Mouse (Mus musculus): ENCODE data around the gene Spred2. TPM values are rescaled to one million over a fixed set of nuclear protein-coding genes. Genes with fewer than 3 reads are reported as not detected.
"Not testable (repeated sequence)": the region's sequence is repeated elsewhere in the genome, so short reads cannot be mapped to it uniquely, and the experiment has no call there.

Spred2 gene
- total RNA-seq, 1 experiment from 2014 or later, result 4.4 TPM

GRCm38 (mm10) chr11:20033541-20034160, 109.5 kb downstream of the Spred2 start:
- ATAC-seq (replicated peaks; ENCODE audit: insufficient number of reproducible peaks, low FRiP score, low TSS enrichment, poor library complexity, severe bottlenecking), result no peak

- no peak for ATAC-seq (replicated peaks; ENCODE audit: insufficient number of reproducible peaks, low FRiP score, low TSS enrichment, poor library complexity, severe bottlenecking)
Measured at GRCm38 (mm10) chr11:20034337-20034947, 110.3 kb downstream of the Spred2 start.

- no peak for ATAC-seq (replicated peaks; ENCODE audit: insufficient number of reproducible peaks, low FRiP score, low TSS enrichment, poor library complexity, severe bottlenecking)
Measured at GRCm38 (mm10) chr11:20035343-20035928, 111.3 kb downstream of the Spred2 start.

- no peak for ATAC-seq (replicated peaks; ENCODE audit: insufficient number of reproducible peaks, low FRiP score, low TSS enrichment, poor library complexity, severe bottlenecking)
Measured at GRCm38 (mm10) chr11:20035972-20036371, 111.8 kb downstream of the Spred2 start.

GRCm38 (mm10) chr11:20037739-20038138, 113.6 kb downstream of the Spred2 start:
- no peak for ATAC-seq (replicated peaks; ENCODE audit: insufficient number of reproducible peaks, low FRiP score, low TSS enrichment, poor library complexity, severe bottlenecking)

- ATAC-seq (replicated peaks; ENCODE audit: insufficient number of reproducible peaks, low FRiP score, low TSS enrichment, poor library complexity, severe bottlenecking), result no peak
Measured at GRCm38 (mm10) chr11:20038723-20039122, 114.5 kb downstream of the Spred2 start.

GRCm38 (mm10) chr11:20041164-20041920, 117.2 kb downstream of the Spred2 start:
- no peak for ATAC-seq (replicated peaks; ENCODE audit: insufficient number of reproducible peaks, low FRiP score, low TSS enrichment, poor library complexity, severe bottlenecking)

GRCm38 (mm10) chr11:20042106-20042505, 117.9 kb downstream of the Spred2 start:
- ATAC-seq (replicated peaks; ENCODE audit: insufficient number of reproducible peaks, low FRiP score, low TSS enrichment, poor library complexity, severe bottlenecking), result no peak

GRCm38 (mm10) chr11:20043256-20043655, 119.1 kb downstream of the Spred2 start:
- no peak for ATAC-seq (replicated peaks; ENCODE audit: insufficient number of reproducible peaks, low FRiP score, low TSS enrichment, poor library complexity, severe bottlenecking)

- ATAC-seq (replicated peaks; ENCODE audit: insufficient number of reproducible peaks, low FRiP score, low TSS enrichment, poor library complexity, severe bottlenecking), result no peak
Measured at GRCm38 (mm10) chr11:20045586-20045985, 121.4 kb downstream of the Spred2 start.

- ATAC-seq (replicated peaks; ENCODE audit: insufficient number of reproducible peaks, low FRiP score, low TSS enrichment, poor library complexity, severe bottlenecking), result no peak
Measured at GRCm38 (mm10) chr11:20052814-20053536, 128.8 kb downstream of the Spred2 start.

- ATAC-seq (replicated peaks; ENCODE audit: insufficient number of reproducible peaks, low FRiP score, low TSS enrichment, poor library complexity, severe bottlenecking), result no peak
Measured at GRCm38 (mm10) chr11:20053951-20054350, 129.8 kb downstream of the Spred2 start.

GRCm38 (mm10) chr11:20054617-20055016, 130.4 kb downstream of the Spred2 start:
- ATAC-seq (replicated peaks; ENCODE audit: insufficient number of reproducible peaks, low FRiP score, low TSS enrichment, poor library complexity, severe bottlenecking), result no peak

GRCm38 (mm10) chr11:20056168-20056567, 132.0 kb downstream of the Spred2 start:
- no peak for ATAC-seq (replicated peaks; ENCODE audit: insufficient number of reproducible peaks, low FRiP score, low TSS enrichment, poor library complexity, severe bottlenecking)

- ATAC-seq (replicated peaks; ENCODE audit: insufficient number of reproducible peaks, low FRiP score, low TSS enrichment, poor library complexity, severe bottlenecking), result no peak
Measured at GRCm38 (mm10) chr11:20057429-20057828, 133.3 kb downstream of the Spred2 start.

GRCm38 (mm10) chr11:20059736-20060135, 135.6 kb downstream of the Spred2 start:
- no peak for ATAC-seq (replicated peaks; ENCODE audit: insufficient number of reproducible peaks, low FRiP score, low TSS enrichment, poor library complexity, severe bottlenecking)

- ATAC-seq (replicated peaks; ENCODE audit: insufficient number of reproducible peaks, low FRiP score, low TSS enrichment, poor library complexity, severe bottlenecking), result not testable (repeated sequence)
Measured at GRCm38 (mm10) chr11:20062801-20063200, 138.6 kb downstream of the Spred2 start.

- ATAC-seq (replicated peaks; ENCODE audit: insufficient number of reproducible peaks, low FRiP score, low TSS enrichment, poor library complexity, severe bottlenecking), result not testable (repeated sequence)
Measured at GRCm38 (mm10) chr11:20064086-20064485, 139.9 kb downstream of the Spred2 start.

- no peak for ATAC-seq (replicated peaks; ENCODE audit: insufficient number of reproducible peaks, low FRiP score, low TSS enrichment, poor library complexity, severe bottlenecking)
Measured at GRCm38 (mm10) chr11:20064926-20065325, 140.8 kb downstream of the Spred2 start.
